In genomic region chr10:79984195-79984816, GRCm38 (mm10) we compare ENCODE assay signal across 7 mouse cellular contexts. TPM values are rescaled to one million over a fixed set of nuclear protein-coding genes. Genes with fewer than 3 reads are reported as not detected.
A peak's percentile ranks its signal among the peaks of the same experiment; 100 is the strongest.
DNase-seq lines count a peak whose midpoint lies in the region; ATAC-seq lines count a peak whose summit lies in the region.

Tmem259 (minus strand) TSS chr10:79984330.

- intact Hi-C loops in left cerebral cortex, postnatal 14 days (cut with DNase I): no loop called here

- DNase-seq in adrenal gland, adult 8-10 months: peak; percentile 80
- DNase-seq in embryo, embryonic 11 days: peak; percentile 97
- DNase-seq in gastrocnemius, postnatal 25 days: peak; percentile 86
- DNase-seq in left cerebral cortex, postnatal 14 days (ENCODE audit: low spot score in 2 of 2): peak; percentile 85 to 87
- peak; percentile 76 to 81 for DNase-seq in right cerebral cortex, postnatal 36 days (ENCODE audit: low spot score in 2 of 2)

- peak; percentile 67 for ATAC-seq in inflammation-experienced regulatory T-cells, adult 6 months
- peak; percentile 55 for ATAC-seq in megakaryocyte-erythroid progenitor cell, adult 5-6 weeks (replicated peaks; ENCODE audit: low FRiP score, low TSS enrichment, poor library complexity, severe bottlenecking)

RNA-seq across cellular contexts. Expression of gene Tmem259, which starts in this region (rescaled TPM):
- 100 to 1,000 TPM; 132 to 155 (median 141) TPM for total RNA-seq in adrenal gland, adult 8-10 months (2022)
- 10 to 100 TPM; 70.1 to 80.6 TPM for total RNA-seq in gastrocnemius, postnatal 25 days (2021)
- 1 to 10 TPM; 2.0 to 2.5 (median 2.0) TPM for polyA plus RNA-seq in inflammation-experienced regulatory T-cells, adult 6 months (2017; shearing (Covaris generic))
- total RNA-seq in left cerebral cortex, postnatal 14 days (2021): 100 to 1,000 TPM; 140 to 152 TPM
- 75.5 and 83.0 TPM in 2 replicates for total RNA-seq in megakaryocyte-erythroid progenitor cell, adult 5-6 weeks (2014; fragmentation: Nextera tagmentation)
- 47.3 and 63.9 TPM in 2 replicates for total RNA-seq in megakaryocyte-erythroid progenitor cell, adult 5-6 weeks (2017)

Comparison
In these comparisons a context has a peak if more than half of its experiments do, and no peak if none do; other contexts are left out.
1. Peak in every context shown above with its lines: DNase-seq and ATAC-seq.